Mouse (Mus musculus) spleen, adult 2 months (tissue): Measurements from ENCODE around the gene Tgfb3.

ENCODE experiments used
- CTCF ChIP-seq: fragments of 200-500 bp; IDR thresholded peaks from 2 replicates; pipeline ENCODE4 v1.5.1; 2011; ENCODE audit warnings: mild to moderate bottlenecking, inconsistent platforms; ENCODE audit not compliant: insufficient read depth, insufficient read length, insufficient replicate concordance; ENCODE audit errors: extremely low read depth
- POLR2A ChIP-seq: fragments of 200-500 bp; IDR thresholded peaks from 2 replicates; pipeline ENCODE4 v1.6.1; 2011; ENCODE audit warnings: low read depth, low read length, inconsistent platforms

DNA sequence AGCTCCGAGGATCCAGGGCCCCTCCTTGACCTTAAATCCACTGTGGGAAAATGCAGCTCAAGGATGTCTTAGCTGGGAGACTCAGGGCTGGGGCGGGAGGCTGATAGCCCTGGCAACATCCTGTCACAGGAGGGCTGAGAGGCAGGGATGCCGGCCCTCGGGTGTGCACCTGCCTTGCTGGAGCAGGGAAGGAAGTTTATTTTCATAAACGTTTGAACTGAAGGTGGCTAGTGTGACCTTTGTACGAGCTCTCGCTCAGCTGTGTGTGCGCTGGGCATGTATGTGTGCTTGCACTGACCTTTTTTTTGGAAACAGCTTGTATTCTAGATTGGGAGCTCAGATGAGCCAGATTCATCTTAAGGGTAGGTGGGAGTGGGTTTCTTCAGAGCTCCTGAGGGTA is 25.0 kb upstream of the Tgfb3 start:
- no peak for TF ChIP-seq POLR2A
- no peak for TF ChIP-seq CTCF
